Comparison of ENCODE assay signal across 15 mouse cellular contexts in the genomic region with DNA sequence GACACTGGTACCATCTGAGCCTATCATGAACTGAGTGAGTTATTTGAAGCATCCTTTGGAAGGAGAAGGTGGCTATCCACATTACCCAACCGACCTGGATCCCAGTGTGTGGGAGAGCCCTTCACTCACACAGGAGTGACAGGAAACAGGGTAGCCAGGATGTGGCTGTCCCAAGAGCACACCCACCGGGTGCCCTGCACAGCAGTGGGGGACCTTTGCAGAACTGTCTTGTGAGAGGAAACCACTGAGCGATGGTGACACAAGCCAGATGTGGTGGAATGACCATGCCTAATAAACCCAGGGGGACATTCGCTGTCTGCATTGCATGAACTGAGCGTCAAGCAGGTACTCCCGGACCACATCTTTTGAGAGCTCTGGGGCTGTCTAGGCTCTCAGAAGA.
"Had no signal": no experiment of that assay in that cellular context is flagged by ENCODE, and none has a peak within 500 bp of the region (broad histone marks: within the 10 kb centered on the region; RNA-seq: fewer than 3 reads in every experiment).

No protein-coding gene starts in this region.

- DNase-seq: gastrocnemius, postnatal 14 days; gastrocnemius, postnatal 36 days; heart, adult 18-20 months; heart, postnatal 10 days; heart, postnatal 4 days; kidney, adult 11 months; kidney, adult 2 months; kidney, adult 9 months; kidney, postnatal 25 days; kidney, postnatal 4 days; layer of hippocampus, postnatal 36 days; liver; liver, embryonic 13.5 days had no signal

- ATAC-seq: hindbrain, postnatal 0 days; intestine, embryonic 16.5 days had no signal
